Comparison of ENCODE assay signal across 16 mouse cellular contexts in the genomic region with DNA sequence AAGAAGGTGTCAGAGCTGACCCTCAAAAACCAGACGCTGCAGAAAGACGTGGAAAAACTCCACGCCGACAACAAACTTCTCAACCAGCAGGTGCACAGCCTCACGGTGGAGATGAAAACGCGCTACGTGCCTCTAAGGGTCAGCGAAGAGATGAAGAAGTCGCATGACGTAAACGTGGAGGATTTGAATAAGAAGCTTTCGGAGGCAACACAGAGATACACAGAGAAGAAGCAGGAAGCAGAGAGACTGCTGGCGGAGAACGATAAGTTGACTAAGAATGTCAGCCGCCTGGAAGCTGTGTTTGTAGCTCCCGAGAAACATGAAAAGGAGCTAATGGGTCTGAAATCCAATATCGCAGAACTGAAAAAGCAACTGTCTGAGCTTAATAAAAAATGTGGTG.
"Had no signal": no experiment of that assay in that cellular context is flagged by ENCODE, and none has a peak within 500 bp of the region (broad histone marks: within the 10 kb centered on the region; RNA-seq: fewer than 3 reads in every experiment).

No protein-coding gene starts in this region.

- H3K9me3 ChIP-seq: liver, embryonic 13.5 days; midbrain, embryonic 12.5 days had no signal

- H3K27me3 ChIP-seq: liver, embryonic 13.5 days; midbrain, embryonic 12.5 days had no signal

- ATAC-seq: midbrain, embryonic 16.5 days had no signal

- H3K4me1 ChIP-seq: liver, embryonic 13.5 days had no signal

- H3K4me2 ChIP-seq: liver, embryonic 13.5 days; midbrain, embryonic 12.5 days had no signal

- H3K9ac ChIP-seq: liver, embryonic 13.5 days; midbrain, embryonic 12.5 days had no signal

- H3K4me3 ChIP-seq: layer of hippocampus, adult 2 months; left cerebral cortex, adult 2 months; liver, embryonic 13.5 days; midbrain, embryonic 12.5 days had no signal

- DNase-seq: kidney, adult 9 months; kidney, postnatal 25 days; layer of hippocampus, adult 9-11 months; liver, embryonic 13.5 days; lung, adult 2 months; lung, postnatal 14 days; lung, postnatal 4 days; thymus, adult 2 months; thymus, postnatal 14 days; thymus, postnatal 4 days had no signal

- H3K27ac ChIP-seq: kidney, postnatal 0 days; layer of hippocampus, adult 2 months; left cerebral cortex, adult 2 months; liver, embryonic 13.5 days; stomach, postnatal 0 days had no signal
